Mouse (Mus musculus): Measurements from ENCODE around the gene Pih1d1.
"Not testable (repeated sequence)": the region's sequence is repeated elsewhere in the genome, so short reads cannot be mapped to it uniquely, and the experiment has no call there.

Gene Pih1d1

GRCm38 (mm10) chr7:45145460-45145859, 8.6 kb upstream of the Pih1d1 start:
- DNase-seq (ENCODE audit: low spot score in 2 of 2), result no peak

- no peak for DNase-seq (ENCODE audit: low spot score in 2 of 2)
These were observed 6.8 kb upstream of the Pih1d1 start for GRCm38 (mm10) chr7:45147267-45147666.

GRCm38 (mm10) chr7:45147899-45148298, 6.2 kb upstream of the Pih1d1 start:
- DNase-seq (ENCODE audit: low spot score in 2 of 2), result no peak

GRCm38 (mm10) chr7:45148534-45149098, 5.5 kb upstream of the Pih1d1 start:
- DNase-seq (ENCODE audit: low spot score in 2 of 2), result no peak

- no peak for DNase-seq (ENCODE audit: low spot score in 2 of 2)
These were observed 4.6 kb upstream of the Pih1d1 start for GRCm38 (mm10) chr7:45149545-45149944.

GRCm38 (mm10) chr7:45150321-45150720, 3.8 kb upstream of the Pih1d1 start:
- no peak for DNase-seq (ENCODE audit: low spot score in 2 of 2)

GRCm38 (mm10) chr7:45151303-45151702, 2.8 kb upstream of the Pih1d1 start:
- DNase-seq (ENCODE audit: low spot score in 2 of 2), result no peak

GRCm38 (mm10) chr7:45153052-45153451, 1.1 kb upstream of the Pih1d1 start:
- not testable (repeated sequence) for DNase-seq (ENCODE audit: low spot score in 2 of 2)

GRCm38 (mm10) chr7:45153586-45153985, 517 bp upstream of the Pih1d1 start:
- DNase-seq (ENCODE audit: low spot score in 2 of 2), result no peak

- DNase-seq (ENCODE audit: low spot score in 2 of 2), result peak in 1 of 2 experiments; percentile 54
These were observed 951 bp downstream of the Pih1d1 start for GRCm38 (mm10) chr7:45154993-45155514.

- DNase-seq (ENCODE audit: low spot score in 2 of 2), result no peak
These were observed 1.5 kb downstream of the Pih1d1 start for GRCm38 (mm10) chr7:45155590-45155989.

- no peak for DNase-seq (ENCODE audit: low spot score in 2 of 2)
These were observed 2.1 kb downstream of the Pih1d1 start for GRCm38 (mm10) chr7:45156206-45156605.

- DNase-seq (ENCODE audit: low spot score in 2 of 2), result peak in 1 of 2 experiments; percentile 75
These were observed 3.4 kb downstream of the Pih1d1 start for GRCm38 (mm10) chr7:45157459-45157858.

GRCm38 (mm10) chr7:45158991-45159390, 4.9 kb downstream of the Pih1d1 start:
- DNase-seq (ENCODE audit: low spot score in 2 of 2), result no peak

- no peak for DNase-seq (ENCODE audit: low spot score in 2 of 2)
These were observed 6.3 kb downstream of the Pih1d1 start for GRCm38 (mm10) chr7:45160316-45160800.

GRCm38 (mm10) chr7:45160866-45161265, 6.8 kb downstream of the Pih1d1 start:
- DNase-seq (ENCODE audit: low spot score in 2 of 2), result no peak

- peak; percentile 88 to 95 for DNase-seq (ENCODE audit: low spot score in 2 of 2)
These were observed 7.7 kb downstream of the Pih1d1 start for GRCm38 (mm10) chr7:45161612-45162473.

GRCm38 (mm10) chr7:45162551-45162950, 8.4 kb downstream of the Pih1d1 start:
- DNase-seq (ENCODE audit: low spot score in 2 of 2), result no peak

- DNase-seq (ENCODE audit: low spot score in 2 of 2), result no peak
These were observed 9.0 kb downstream of the Pih1d1 start for GRCm38 (mm10) chr7:45162996-45163615.

- peak in 1 of 2 experiments; percentile 52 for DNase-seq (ENCODE audit: low spot score in 2 of 2)
These were observed 9.8 kb downstream of the Pih1d1 start, which contains the start of gene Slc17a7 for GRCm38 (mm10) chr7:45163735-45164490. Gene Slc17a7, plus strand, starts transcription at chr7:45163949.

GRCm38 (mm10) chr7:45164833-45165232, 10.7 kb downstream of the Pih1d1 start:
- no peak for DNase-seq (ENCODE audit: low spot score in 2 of 2)

Data from left cerebral cortex, adult 9 months (tissue).